Comparison of ENCODE assay signal across 12 mouse cellular contexts in genomic region chr13:97337954-97338353, GRCm38 (mm10).
DNase-seq lines count a peak whose midpoint lies in the region; ATAC-seq lines count a peak whose summit lies in the region.
"Had no signal": no experiment of that assay in that cellular context is flagged by ENCODE, and none has a peak within 500 bp of the region (broad histone marks: within the 10 kb centered on the region; RNA-seq: fewer than 3 reads in every experiment).

No protein-coding gene starts in this region.

- H3K4me1 ChIP-seq in midbrain, embryonic 14.5 days (ENCODE audit: control insufficient read depth, insufficient read depth, low read length), result 0 out of 2 replicates have a peak, but pooled peaks cover 7% of the 10 kb centered on the region
- H3K4me1 ChIP-seq in midbrain, embryonic 13.5 days (replicated peaks), result peaks cover 19% of the 10 kb centered on the region
- H3K4me1 ChIP-seq in forebrain, embryonic 16.5 days (replicated peaks; ENCODE audit: control insufficient read depth, insufficient read depth, low read length), result peaks cover 18% of the 10 kb centered on the region

- H3K27ac ChIP-seq in midbrain, embryonic 14.5 days (replicated peaks; ENCODE audit: low read depth, low read length), result no peak overlapping the region
- no peak overlapping the region for H3K27ac ChIP-seq in midbrain, embryonic 13.5 days
- H3K27ac ChIP-seq in forebrain, embryonic 16.5 days (ENCODE audit: low read length), result no peak overlapping the region
- H3K27ac ChIP-seq: heart, embryonic 15.5 days; liver, embryonic 15.5 days had no signal

- 26% methylated on average over 3 of the region's 3 CpGs for WGBS in midbrain, embryonic 14.5 days
- WGBS in midbrain, embryonic 13.5 days, result 27% methylated on average over 3 of the region's 3 CpGs
- WGBS in forebrain, embryonic 16.5 days, result 2% methylated on average over 3 of the region's 3 CpGs

- no peak overlapping the region for H3K4me3 ChIP-seq in midbrain, embryonic 14.5 days (replicated peaks; ENCODE audit: low read depth, low read length)
- H3K4me3 ChIP-seq in midbrain, embryonic 13.5 days (replicated peaks), result no peak overlapping the region
- no peak overlapping the region for H3K4me3 ChIP-seq in forebrain, embryonic 16.5 days (replicated peaks; ENCODE audit: low read length)
- H3K4me3 ChIP-seq: heart, embryonic 15.5 days; liver, embryonic 15.5 days had no signal

- no peaks in the 10 kb centered on the region for H3K9me3 ChIP-seq in midbrain, embryonic 14.5 days (ENCODE audit: control insufficient read depth, low read length)
- H3K9me3 ChIP-seq in midbrain, embryonic 13.5 days, result no peaks in the 10 kb centered on the region
- H3K9me3 ChIP-seq in forebrain, embryonic 16.5 days (ENCODE audit: control insufficient read depth, low read length), result no peaks in the 10 kb centered on the region
- H3K9me3 ChIP-seq: heart, embryonic 15.5 days; liver, embryonic 15.5 days had no signal

- H3K36me3 ChIP-seq in midbrain, embryonic 14.5 days (ENCODE audit: control insufficient read depth, insufficient read depth, low read length), result no peaks in the 10 kb centered on the region
- H3K36me3 ChIP-seq in midbrain, embryonic 13.5 days, result no peaks in the 10 kb centered on the region
- H3K36me3 ChIP-seq in forebrain, embryonic 16.5 days (ENCODE audit: control insufficient read depth, insufficient read depth), result no peaks in the 10 kb centered on the region
- H3K36me3 ChIP-seq: heart, embryonic 15.5 days; liver, embryonic 15.5 days had no signal

- peak; percentile 54 for DNase-seq in embryo, embryonic 10.5 days (ENCODE audit: low spot score)
- no peak for DNase-seq in embryo, embryonic 9.5 days (ENCODE audit: extremely low spot score)
- DNase-seq in midbrain, embryonic 14.5 days, result peak; percentile 54
- DNase-seq in retina, postnatal 1 day, result peak; percentile 43
- no peak for DNase-seq in right cerebral cortex, postnatal 10 days (ENCODE audit: low spot score in 2 of 2)
- no peak for DNase-seq in thymus, postnatal 36 days
- DNase-seq: thymus, adult 2 months had no signal

- no peak for ATAC-seq in midbrain, embryonic 14.5 days (ENCODE audit: low FRiP score, low TSS enrichment)
- ATAC-seq in midbrain, embryonic 13.5 days, result no peak
- peak; percentile 77 for ATAC-seq in forebrain, embryonic 16.5 days
- ATAC-seq: inflammation-experienced regulatory T-cells, adult 6 months had no signal

- H3K27me3 ChIP-seq in midbrain, embryonic 14.5 days (ENCODE audit: control insufficient read depth, insufficient read depth, low read length), result no peaks in the 10 kb centered on the region
- no peaks in the 10 kb centered on the region for H3K27me3 ChIP-seq in midbrain, embryonic 13.5 days
- H3K27me3 ChIP-seq in forebrain, embryonic 16.5 days (replicated peaks; ENCODE audit: control insufficient read depth, insufficient read depth, low read length), result no peaks in the 10 kb centered on the region
- H3K27me3 ChIP-seq: heart, embryonic 15.5 days; liver, embryonic 15.5 days had no signal

- no peak overlapping the region for H3K9ac ChIP-seq in midbrain, embryonic 14.5 days (replicated peaks; ENCODE audit: low read length)
- no peak overlapping the region for H3K9ac ChIP-seq in midbrain, embryonic 13.5 days (replicated peaks)
- H3K9ac ChIP-seq in forebrain, embryonic 16.5 days (replicated peaks; ENCODE audit: low read depth, low read length), result no peak overlapping the region
- H3K9ac ChIP-seq: heart, embryonic 15.5 days; liver, embryonic 15.5 days had no signal

- no peak overlapping the region for H3K4me2 ChIP-seq in midbrain, embryonic 14.5 days (ENCODE audit: low read length)
- H3K4me2 ChIP-seq in midbrain, embryonic 13.5 days (replicated peaks), result no peak overlapping the region
- no peak overlapping the region for H3K4me2 ChIP-seq in forebrain, embryonic 16.5 days (ENCODE audit: low read length)
- H3K4me2 ChIP-seq: heart, embryonic 15.5 days; liver, embryonic 15.5 days had no signal

Comparison
In these comparisons a context has a peak if more than half of its experiments do, and no peak if none do; other contexts are left out.
1. DNase-seq: peak in embryo, embryonic 10.5 days (single experiment), midbrain, embryonic 14.5 days (single experiment) and retina, postnatal 1 day (single experiment); none in embryo, embryonic 9.5 days (single experiment), right cerebral cortex, postnatal 10 days (0 of 2) and thymus, postnatal 36 days (0 of 2).